Mouse (Mus musculus) monocyte, adult 5-6 weeks (primary cell): ENCODE results near the gene Cenpw. TPM values are rescaled to one million over a fixed set of nuclear protein-coding genes. Genes with fewer than 3 reads are reported as not detected.

ENCODE experiments used
- ATAC-seq: fragments of 153-309, 156-312 bp; replicated peaks from 2 replicates; pipeline ENCODE4 v1.8.0; 2017; ENCODE audit warnings: mild to moderate bottlenecking; ENCODE audit not compliant: low TSS enrichment, insufficient number of reproducible peaks, severe bottlenecking, poor library complexity, low FRiP score
- total RNA-seq: library from RNA; stranded (forward); fragments of 200-1000, 200-491, 200-594 nt; gene quantifications from 3 replicates; pipeline ENCODE4 v1.2.3, GENCODE M21; 2017

Gene Cenpw
- 1.5 to 2.9 TPM (median 1.6 TPM) in 3 replicates for total RNA-seq

DNA sequence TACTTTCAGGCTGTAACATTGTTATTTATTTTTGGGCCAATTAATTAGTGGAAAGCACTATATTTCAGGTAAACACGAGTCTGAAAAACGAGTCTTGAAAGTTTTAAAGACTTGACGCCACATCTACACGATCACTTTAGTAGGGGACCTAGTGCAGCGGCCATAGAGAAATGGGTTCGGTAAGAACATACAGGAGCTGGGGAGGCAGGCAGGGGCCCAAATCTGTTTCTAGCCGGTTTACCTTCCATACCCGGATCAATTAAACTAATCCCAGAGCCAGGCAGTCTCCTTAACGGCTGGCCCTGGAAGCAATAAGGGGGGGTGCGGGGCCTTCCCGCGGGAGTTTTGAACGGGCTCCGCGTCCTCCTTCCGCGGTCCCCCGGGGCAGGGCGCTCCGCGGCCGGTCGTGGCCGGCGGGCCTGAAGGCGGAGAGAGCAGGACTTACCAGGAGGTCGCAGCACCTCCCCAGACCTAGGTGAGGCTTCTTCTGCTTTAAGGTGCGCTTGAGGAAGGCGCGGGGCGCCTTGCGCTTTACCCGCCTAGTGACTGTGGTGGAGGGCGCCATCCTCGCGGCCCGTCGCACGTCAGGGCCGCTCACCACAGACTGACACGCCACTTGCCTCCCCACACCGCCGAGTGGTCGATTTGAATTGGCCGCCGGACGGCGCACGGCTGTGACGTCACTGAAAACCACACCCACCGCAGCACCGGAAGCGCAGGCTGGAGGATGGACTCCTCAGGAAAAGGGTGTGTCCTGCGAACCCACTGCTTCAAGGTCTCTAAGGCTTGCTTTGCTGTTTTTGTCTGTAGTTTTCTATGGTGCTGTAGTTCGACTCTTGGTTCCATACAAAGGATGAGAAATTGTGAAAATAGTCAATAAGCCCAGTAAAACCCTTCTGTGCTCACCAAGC, at the start of gene Cenpw:
Gene Cenpw (minus strand): TSS at position 645 of the 911 bp plus-strand sequence.
- ATAC-seq = peak; percentile 99

- ATAC-seq = no peak
Measured at GRCm38 (mm10) chr10:30249654-30250053, 49.3 kb upstream of the Cenpw start.

GRCm38 (mm10) chr10:30199501-30199900, 859 bp downstream of the Cenpw start:
- ATAC-seq = no peak

GRCm38 (mm10) chr10:30167700-30168099, 32.7 kb downstream of the Cenpw start:
- ATAC-seq = no peak
